Mouse (Mus musculus) heart, embryonic 11.5 days (tissue): ENCODE data around the gene Bptf. TPM values are rescaled to one million over a fixed set of nuclear protein-coding genes. Genes with fewer than 3 reads are reported as not detected.
A peak's percentile ranks its signal among the peaks of the same experiment; 100 is the strongest.
"Not testable (repeated sequence)": the region's sequence is repeated elsewhere in the genome, so short reads cannot be mapped to it uniquely, and the experiment has no call there.

ENCODE experiments used
- ATAC-seq: fragments of 200-750 bp; cut with Nextera tagmentation; replicated peaks from 2 replicates; pipeline ENCODE4 v1.8.0; 2017; ENCODE audit warnings: moderate library complexity; ENCODE audit not compliant: insufficient number of reproducible peaks, low FRiP score, low TSS enrichment
- H3K27ac ChIP-seq: fragments of 300-500 bp; sonication (generic); 2 replicates; pipeline ENCODE4 v1.5.1; 2014; ENCODE audit warnings: mild to moderate bottlenecking, low read depth, low read length
- H3K27me3 ChIP-seq: fragments of 300-500 bp; sonication (generic); 2 replicates; pipeline ENCODE4 v1.6.1; 2014; ENCODE audit warnings: mild to moderate bottlenecking, low read length, mixed read lengths; ENCODE audit not compliant: control insufficient read depth, insufficient read depth
- H3K36me3 ChIP-seq: fragments of 300-500 bp; sonication (generic); 2 replicates; pipeline ENCODE4 v1.6.1; 2014; ENCODE audit warnings: mild to moderate bottlenecking, low read length, moderate library complexity, mixed read lengths; ENCODE audit not compliant: control insufficient read depth, insufficient read depth
- H3K4me1 ChIP-seq: fragments of 300-500 bp; sonication (generic); 2 replicates; pipeline ENCODE4 v1.6.1; 2014; ENCODE audit warnings: low read length; ENCODE audit not compliant: control insufficient read depth, insufficient read depth
- H3K4me2 ChIP-seq: fragments of 300-500 bp; sonication (generic); 2 replicates; pipeline ENCODE4 v1.6.1; 2014; ENCODE audit warnings: mild to moderate bottlenecking, moderate library complexity
- H3K4me3 ChIP-seq: fragments of 300-500 bp; sonication (generic); 2 replicates; pipeline ENCODE4 v1.5.1; 2014; ENCODE audit warnings: low read depth, low read length
- H3K9ac ChIP-seq: fragments of 300-500 bp; sonication (generic); 2 replicates; pipeline ENCODE4 v1.6.1; 2014; ENCODE audit warnings: mild to moderate bottlenecking, low read depth, low read length, moderate library complexity
- H3K9me3 ChIP-seq: fragments of 300-500 bp; sonication (generic); replicated peaks from 2 replicates; pipeline ENCODE4 v1.6.1; 2016; ENCODE audit warnings: low read length; ENCODE audit not compliant: control insufficient read depth
- WGBS: fragments of 180-500 bp; shearing (Covaris S2); extraction: QIAGEN DNeasy Blood & Tissue Kit; methylation state at CpG from one replicate; pipeline ENCODE4 v1.1.7; 2014; ENCODE audit not compliant: insufficient replicate concordance; 5-methylcytosine and 5-hydroxymethylcytosine counted together
- polyA plus RNA-seq: library from polyadenylated mRNA; unstranded; fragments of >200 nt; fragmentation: Nextera tagmentation; extraction: Ambion mirVana; gene quantifications from 2 replicates; pipeline ENCODE4 v1.2.1, GENCODE M21; 2014

Bptf gene
- polyA plus RNA-seq, 1 experiment from 2014 or later: 26.5 TPM

- H3K9me3 ChIP-seq, H3K4me2 ChIP-seq, H3K4me3 ChIP-seq, H3K36me3 ChIP-seq, H3K4me1 ChIP-seq, H3K27me3 ChIP-seq, H3K27ac ChIP-seq, H3K9ac ChIP-seq, ATAC-seq: not testable (repeated sequence)
- 73% methylated on average over 11 of the region's 11 CpGs for WGBS
Observed at GRCm38 (mm10) chr11:107015535-107016187, 116.3 kb downstream of the Bptf start.

DNA sequence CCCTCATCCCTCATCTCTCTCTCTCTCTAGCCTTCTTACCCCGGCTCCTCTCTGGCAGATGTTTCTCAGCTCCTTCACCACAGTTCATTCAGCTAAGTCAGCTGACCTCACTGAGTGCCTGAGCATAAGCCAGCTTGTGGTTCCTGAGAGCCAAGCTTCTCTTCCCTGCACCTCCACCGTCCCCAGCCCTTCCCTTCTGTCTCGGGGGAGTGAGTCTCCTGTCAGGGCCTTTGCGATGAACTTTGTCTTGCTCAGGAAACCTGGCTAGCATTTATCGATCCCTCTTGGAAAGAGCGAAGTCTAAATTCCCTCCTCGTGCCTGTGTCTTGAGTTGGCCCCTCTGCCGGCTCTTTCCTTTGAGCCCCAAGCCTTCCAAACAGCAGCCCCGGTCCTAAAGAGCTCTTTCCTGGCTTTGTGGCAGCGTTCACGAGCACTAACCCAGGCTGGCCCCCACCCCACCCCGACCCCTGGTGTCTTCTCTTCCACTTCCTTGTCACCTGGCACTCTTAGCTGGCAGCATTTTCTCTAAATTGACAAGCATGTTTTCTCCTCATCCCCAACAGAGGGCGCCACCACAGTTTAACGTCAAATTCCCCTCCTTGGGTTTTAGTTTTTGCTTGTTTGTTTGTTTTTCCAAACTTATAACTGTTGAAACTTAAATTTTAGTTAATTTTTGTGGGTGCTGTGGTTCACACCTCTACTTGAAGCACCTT is 117.2 kb downstream of the Bptf start:
- Histone ChIP-seq H3K27me3 (no peaks in the 10 kb centered on the region), H3K4me2 (peak overlapping the region; percentile 35; the same call in 1 of the 2 replicates), H3K9ac (no peak overlapping the region), H3K9me3 (no peaks in the 10 kb centered on the region), H3K36me3 (no peaks in the 10 kb centered on the region), H3K4me1 (peaks cover 2% of the 10 kb centered on the region; the same call in 1 of the 2 replicates), H3K27ac (no peak overlapping the region), H3K4me3 (0 out of 2 replicates have a peak overlapping the region, but pooled peaks have one; percentile 14)
- 37% methylated on average over 14 of the region's 14 CpGs for WGBS
- no peak for ATAC-seq

GRCm38 (mm10) chr11:107014020-107014585 is 117.8 kb downstream of the Bptf start:
- no peak for ATAC-seq

GRCm38 (mm10) chr11:107012324-107013017 is 119.5 kb downstream of the Bptf start:
- peak; percentile 92 for ATAC-seq
- peak overlapping the region; percentile 59 for H3K4me3 ChIP-seq
- WGBS: under 1% methylated on average over 37 of the region's 37 CpGs
- H3K27ac ChIP-seq: peak overlapping the region; percentile 91
- H3K9ac ChIP-seq: peak overlapping the region; percentile 83
- H3K36me3 ChIP-seq: no peaks in the 10 kb centered on the region
- no peaks in the 10 kb centered on the region for H3K27me3 ChIP-seq
- no peaks in the 10 kb centered on the region for H3K9me3 ChIP-seq
- H3K4me1 ChIP-seq: peaks cover 2% of the 10 kb centered on the region; the same call in 1 of the 2 replicates
- peak overlapping the region; percentile 68 for H3K4me2 ChIP-seq

More at GRCm38 (mm10) chr11:107014020-107014585, 117.8 kb downstream of the Bptf start:
- Histone ChIP-seq H3K9ac (no peak overlapping the region), H3K36me3 (no peaks in the 10 kb centered on the region), H3K9me3 (no peaks in the 10 kb centered on the region), H3K27me3 (no peaks in the 10 kb centered on the region), H3K4me1 (peaks cover 2% of the 10 kb centered on the region; the same call in 1 of the 2 replicates), H3K27ac (no peak overlapping the region), H3K4me3 (no peak overlapping the region), H3K4me2 (no peak overlapping the region)
- WGBS: 73% methylated on average over 11 of the region's 11 CpGs

GRCm38 (mm10) chr11:107011669-107012323 is 120.1 kb downstream of the Bptf start:
- ATAC-seq: no peak
- Histone ChIP-seq H3K9me3 (no peaks in the 10 kb centered on the region), H3K27ac (peak overlapping the region; percentile 91), H3K9ac (peak overlapping the region; percentile 83), H3K4me2 (peak overlapping the region; percentile 68), H3K4me3 (peak overlapping the region; percentile 59), H3K4me1 (peaks cover 2% of the 10 kb centered on the region; the same call in 1 of the 2 replicates), H3K36me3 (no peaks in the 10 kb centered on the region), H3K27me3 (no peaks in the 10 kb centered on the region)
- 37% methylated on average over 18 of the region's 18 CpGs for WGBS

- Histone ChIP-seq H3K4me3 (no peak overlapping the region), H3K27me3 (no peaks in the 10 kb centered on the region), H3K4me1 (peaks cover 2% of the 10 kb centered on the region; the same call in 1 of the 2 replicates), H3K4me2 (no peak overlapping the region), H3K9ac (no peak overlapping the region), H3K36me3 (no peaks in the 10 kb centered on the region), H3K9me3 (no peaks in the 10 kb centered on the region), H3K27ac (no peak overlapping the region)
- no peak for ATAC-seq
- 70% methylated on average over 7 of the region's 7 CpGs for WGBS
Observed at GRCm38 (mm10) chr11:107011171-107011570, 120.8 kb downstream of the Bptf start.

- H3K36me3 ChIP-seq: no peaks in the 10 kb centered on the region
- ATAC-seq: no peak
- no peak overlapping the region for H3K4me2 ChIP-seq
- no peaks in the 10 kb centered on the region for H3K9me3 ChIP-seq
- no peaks in the 10 kb centered on the region for H3K27me3 ChIP-seq
- H3K4me1 ChIP-seq: peaks cover 2% of the 10 kb centered on the region; the same call in 1 of the 2 replicates
- H3K27ac ChIP-seq: no peak overlapping the region
- no peak overlapping the region for H3K4me3 ChIP-seq
- H3K9ac ChIP-seq: no peak overlapping the region
- WGBS: 97% methylated on average over 3 of the region's 3 CpGs
Observed at GRCm38 (mm10) chr11:107010447-107010846, 121.5 kb downstream of the Bptf start.

DNA sequence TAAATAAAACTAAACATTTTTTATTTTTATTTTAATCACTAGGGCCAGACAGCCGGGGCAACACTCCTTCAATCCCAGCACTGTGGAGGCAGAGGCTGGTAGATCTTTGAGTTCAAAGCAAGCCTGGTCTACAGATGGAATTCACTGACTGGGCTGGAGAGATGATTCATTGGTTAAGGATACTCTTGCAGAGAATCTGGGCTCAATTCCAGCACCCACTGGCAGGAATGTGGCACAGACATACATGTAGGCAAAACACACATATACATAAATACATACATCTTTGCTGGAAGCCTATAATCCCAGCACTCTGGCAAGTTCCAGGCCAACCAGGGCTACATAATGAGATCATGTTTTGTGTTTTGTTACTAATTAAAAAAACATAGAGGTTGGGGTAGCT is 126.4 kb downstream of the Bptf start:
- no peak for ATAC-seq
- 80% methylated on average over 1 of the region's 1 CpGs for WGBS
- Histone ChIP-seq H3K36me3 (no peaks in the 10 kb centered on the region), H3K4me1 (no peaks in the 10 kb centered on the region), H3K9me3 (no peaks in the 10 kb centered on the region), H3K27me3 (no peaks in the 10 kb centered on the region), H3K4me3 (no peak overlapping the region), H3K27ac (no peak overlapping the region), H3K9ac (no peak overlapping the region), H3K4me2 (no peak overlapping the region)
